In the genomic region with DNA sequence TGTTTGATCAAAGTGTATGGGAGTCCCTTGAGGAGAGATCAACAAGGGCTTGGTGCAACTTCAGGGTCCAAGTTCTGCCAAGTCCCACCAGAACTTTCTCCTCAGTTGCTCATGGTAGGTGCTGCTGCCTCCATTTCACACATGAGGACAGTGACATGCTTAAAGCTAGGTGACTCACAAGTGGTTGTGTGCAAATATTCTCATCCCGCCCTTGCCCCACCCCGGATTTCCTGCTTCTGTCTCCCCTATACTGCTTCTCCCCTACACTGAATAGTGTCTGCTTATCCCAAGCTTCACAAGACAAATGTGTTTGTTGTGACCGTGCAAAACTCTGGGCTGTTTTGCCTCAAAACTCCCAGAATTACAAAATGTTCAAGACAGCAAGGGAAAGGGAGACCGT, we compare ENCODE assay signal across 33 mouse cellular contexts. TPM values are rescaled to one million over a fixed set of nuclear protein-coding genes. Genes with fewer than 3 reads are reported as not detected.
DNase-seq lines count a peak whose midpoint lies in the region; ATAC-seq lines count a peak whose summit lies in the region.
"Had no signal": no experiment of that assay in that cellular context is flagged by ENCODE, and none has a peak within 500 bp of the region (broad histone marks: within the 10 kb centered on the region; RNA-seq: fewer than 3 reads in every experiment).

No protein-coding gene starts in this region.

- H3K4me3 ChIP-seq in limb, embryonic 10.5 days = no peak overlapping the region
- H3K4me3 ChIP-seq in hindbrain, embryonic 16.5 days (ENCODE audit: low read length) = no peak overlapping the region
- H3K4me3 ChIP-seq: forebrain, embryonic 10.5 days; forebrain, embryonic 13.5 days; gastrocnemius, adult 2 months; hindbrain, embryonic 12.5 days; hindbrain, embryonic 15.5 days had no signal

- H3K9me3 ChIP-seq in limb, embryonic 10.5 days (replicated peaks) = no peaks in the 10 kb centered on the region
- H3K9me3 ChIP-seq in hindbrain, embryonic 16.5 days (ENCODE audit: control insufficient read depth, low read length) = no peaks in the 10 kb centered on the region
- H3K9me3 ChIP-seq: forebrain, embryonic 10.5 days; forebrain, embryonic 13.5 days; G1E; hindbrain, embryonic 12.5 days; hindbrain, embryonic 15.5 days had no signal

- WGBS in limb, embryonic 10.5 days = 92% methylated on average over 4 of the region's 4 CpGs
- WGBS in hindbrain, embryonic 16.5 days = 93% methylated on average over 4 of the region's 4 CpGs

- no peak overlapping the region for H3K27ac ChIP-seq in limb, embryonic 10.5 days
- H3K27ac ChIP-seq in hindbrain, embryonic 16.5 days (ENCODE audit: low read depth, low read length) = no peak overlapping the region
- H3K27ac ChIP-seq: forebrain, embryonic 10.5 days; forebrain, embryonic 13.5 days; gastrocnemius, adult 2 months; hindbrain, embryonic 12.5 days; hindbrain, embryonic 15.5 days had no signal

- no peak overlapping the region for H3K9ac ChIP-seq in hindbrain, embryonic 16.5 days (ENCODE audit: low read depth, low read length)
- H3K9ac ChIP-seq: forebrain, embryonic 13.5 days; hindbrain, embryonic 12.5 days; hindbrain, embryonic 15.5 days had no signal

- peak; percentile 53 for DNase-seq in CD4-positive, CD25-positive, alpha-beta regulatory T cell, adult 2 months (ENCODE audit: low read depth, low spot score)
- DNase-seq in limb, embryonic 10.5 days (ENCODE audit: low spot score) = peak; percentile 18
- no peak for DNase-seq in lung, postnatal 25 days (ENCODE audit: low spot score)
- no peak for DNase-seq in left cerebral cortex, postnatal 10 days (ENCODE audit: extremely low spot score in 1 of 2, low spot score in 2 of 2)
- DNase-seq in urinary bladder, postnatal 25 days (ENCODE audit: low spot score) = no peak
- DNase-seq: adrenal gland, adult 8-10 months; adrenal gland, postnatal 25 days; cerebellum, adult 11-12 months; cerebellum, adult 8-10 months; cerebellum, postnatal 10 days; cerebellum, postnatal 36 days; embryo, embryonic 11 days; gastrocnemius, adult 2 months; gastrocnemius, postnatal 36 days; heart, adult 11 months; kidney, adult 18-20 months had no signal

- peak; percentile 51 for ATAC-seq in activated CD4-positive, CD25-positive, alpha-beta regulatory T cell, adult 4 months
- ATAC-seq in hindbrain, embryonic 16.5 days = no peak
- ATAC-seq: forebrain, embryonic 13.5 days; forebrain, embryonic 16.5 days; intestine, embryonic 16.5 days had no signal

- no peaks in the 10 kb centered on the region for H3K4me1 ChIP-seq in limb, embryonic 10.5 days
- no peaks in the 10 kb centered on the region for H3K4me1 ChIP-seq in hindbrain, embryonic 16.5 days (ENCODE audit: control insufficient read depth, insufficient read depth, low read depth, low read length)
- H3K4me1 ChIP-seq: forebrain, embryonic 10.5 days; forebrain, embryonic 13.5 days; hindbrain, embryonic 12.5 days; hindbrain, embryonic 15.5 days had no signal

- intact Hi-C loops in left cerebral cortex, postnatal 10 days (cut with DNase I) = loop anchor here (5.0 kb wide), 1 partner anchor 222 kb away; a partner anchor contains a TSS

- no peak overlapping the region for H3K4me2 ChIP-seq in hindbrain, embryonic 16.5 days (ENCODE audit: low read length)
- H3K4me2 ChIP-seq: forebrain, embryonic 13.5 days; heart, embryonic 11.5 days; hindbrain, embryonic 12.5 days; hindbrain, embryonic 15.5 days had no signal

- H3K36me3 ChIP-seq in limb, embryonic 10.5 days = no peaks in the 10 kb centered on the region
- no peaks in the 10 kb centered on the region for H3K36me3 ChIP-seq in hindbrain, embryonic 16.5 days (ENCODE audit: control insufficient read depth, insufficient read depth, low read length)
- H3K36me3 ChIP-seq: forebrain, embryonic 10.5 days; G1E; hindbrain, embryonic 12.5 days; hindbrain, embryonic 15.5 days had no signal

- H3K27me3 ChIP-seq in limb, embryonic 10.5 days (ENCODE audit: low read depth, poor library complexity, severe bottlenecking) = no peaks in the 10 kb centered on the region
- no peaks in the 10 kb centered on the region for H3K27me3 ChIP-seq in hindbrain, embryonic 16.5 days (replicated peaks; ENCODE audit: control insufficient read depth, insufficient read depth, low read length)
- H3K27me3 ChIP-seq: CH12.LX; forebrain, embryonic 13.5 days; hindbrain, embryonic 12.5 days; hindbrain, embryonic 15.5 days had no signal

RNA-seq across cellular contexts. Expression of a gene that starts 43.4 kb away (rescaled TPM):
- 10 to 100 TPM; 11.3 to 16.4 TPM for polyA plus RNA-seq in activated CD4-positive, CD25-positive, alpha-beta regulatory T cell, adult 4 months (2017; shearing (Covaris generic))
- polyA plus RNA-seq in limb, embryonic 10.5 days (2016; fragmentation: Nextera tagmentation; extraction: Ambion mirVana) = not detected in 2 replicates
- 0.08 and 0.10 TPM in 2 replicates for polyA plus RNA-seq in hindbrain, embryonic 16.5 days (2015; fragmentation: Nextera tagmentation; extraction: Ambion mirVana)
- total RNA-seq in left cerebral cortex, postnatal 10 days (2021) = under 1 TPM in 1 of 2 experiments, not detected in 1; 0.36 TPM
- total RNA-seq: adrenal gland, postnatal 25 days; gastrocnemius, adult 2 months; gastrocnemius, postnatal 36 days; heart, adult 8-10 months; heart, postnatal 25 days had no signal
- polyA plus RNA-seq: embryonic facial prominence, embryonic 11.5 days; embryonic facial prominence, embryonic 14.5 days; forebrain, embryonic 10.5 days; forebrain, embryonic 13.5 days; G1E; heart, embryonic 11.5 days; heart, embryonic 14.5 days; heart, postnatal 0 days; intestine, embryonic 16.5 days had no signal

Comparison
In these comparisons a context has a peak if more than half of its experiments do, and no peak if none do; other contexts are left out.
1. DNase-seq: peak in CD4-positive, CD25-positive, alpha-beta regulatory T cell, adult 2 months (single experiment) and limb, embryonic 10.5 days (single experiment); none in lung, postnatal 25 days (single experiment), left cerebral cortex, postnatal 10 days (0 of 2) and urinary bladder, postnatal 25 days (single experiment).
2. RNA of a gene that starts 43.4 kb away (polyA plus RNA-seq): 11.3 to 16.4 TPM in activated CD4-positive, CD25-positive, alpha-beta regulatory T cell, adult 4 months; 0.08 to 0.10 TPM in hindbrain, embryonic 16.5 days and not detected in limb, embryonic 10.5 days; every median in the first group is over 10 times any median in the second.